Mouse (Mus musculus) kidney, adult 8-10 months (tissue): ENCODE measurements at regions not wholly inside any gene's neighbourhood (a gene's known extent, or its start where the extent isn't known, plus 50 kb on each side); places are given as distances from the start of the nearest gene placed in this dataset.

ENCODE experiments used
- DNase-seq, 2 experiments: peaks; one replicate each; pipeline ENCODE4 v3.0.0; 2022

GRCm38 (mm10) chr9:60998086-60998785, 203.9 kb downstream of the Uaca start:
- DNase-seq: no peak

DNA sequence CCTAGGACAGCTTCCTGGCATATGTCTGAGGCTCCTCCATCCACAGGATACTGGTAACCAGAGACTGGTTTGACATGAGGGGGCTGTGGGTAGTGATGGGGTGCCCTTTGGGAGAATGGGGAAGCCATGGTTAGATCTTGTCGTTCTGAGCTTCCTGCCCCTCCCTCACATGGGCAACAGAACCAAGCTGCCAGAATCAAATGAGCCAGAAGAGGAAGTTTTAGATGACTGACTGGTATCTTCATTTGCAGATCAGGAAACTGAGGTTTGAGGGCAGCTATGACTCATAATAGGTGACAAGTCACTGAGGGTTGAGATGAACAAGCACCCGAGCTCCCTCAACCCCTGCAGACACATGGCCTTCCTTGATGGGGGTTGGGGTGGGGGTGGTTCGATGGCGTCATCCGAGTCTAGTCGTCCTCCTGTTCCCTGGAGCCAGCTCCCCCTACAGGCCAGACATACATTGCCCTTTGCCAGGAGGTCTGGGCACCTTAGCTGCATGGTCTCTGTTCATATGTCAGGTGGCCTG, 204.7 kb downstream of the Uaca start:
- no peak for DNase-seq

GRCm38 (mm10) chr9:61000232-61000631, 205.9 kb downstream of the Uaca start:
- DNase-seq: no peak

DNA sequence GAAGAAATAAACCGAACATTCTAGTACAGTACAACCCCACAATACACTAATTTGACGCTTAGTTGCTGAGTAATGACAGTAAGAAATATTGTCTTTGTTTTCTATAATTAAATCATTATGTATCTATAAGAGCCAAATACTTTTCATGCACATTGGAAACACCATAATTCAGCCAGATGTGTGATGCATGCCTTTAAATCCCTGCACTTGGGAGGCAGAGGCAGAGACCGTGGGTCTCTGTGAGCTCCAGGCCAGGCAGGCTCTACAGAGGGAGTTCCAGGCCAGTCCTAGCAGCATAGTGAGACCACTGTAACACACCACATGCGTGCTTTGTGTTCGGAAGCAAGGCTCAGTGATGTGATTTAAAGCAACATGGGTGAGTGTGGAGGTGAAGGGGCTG, 208.2 kb downstream of the Uaca start:
- no peak for DNase-seq

DNA sequence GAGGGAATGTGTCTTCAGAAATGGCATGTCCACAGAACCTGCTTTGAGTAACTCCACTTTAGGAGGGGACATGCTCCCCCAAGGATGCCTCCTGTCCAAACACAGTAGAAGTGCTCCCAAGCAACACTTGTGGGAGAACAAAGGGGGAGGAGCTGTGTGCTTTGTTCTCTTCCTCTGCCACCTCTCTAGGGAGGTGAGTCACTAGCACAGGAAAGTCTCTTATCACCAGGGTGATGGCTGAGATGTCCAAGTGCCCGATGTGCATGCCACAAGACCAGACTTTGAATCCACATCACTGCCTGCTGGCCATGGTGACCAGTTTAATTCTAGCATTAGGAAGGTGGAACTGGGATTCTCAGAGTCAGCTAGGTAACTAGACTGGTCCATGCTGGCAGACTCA, 214.1 kb downstream of the Uaca start:
- no peak for DNase-seq

- no peak for DNase-seq
These were observed 216.7 kb downstream of the Uaca start for GRCm38 (mm10) chr9:61011066-61011465.

GRCm38 (mm10) chr9:61012771-61013540, 218.6 kb downstream of the Uaca start:
- peak in 1 of 2 experiments; percentile 15 for DNase-seq

- DNase-seq: no peak
These were observed 219.8 kb downstream of the Uaca start for GRCm38 (mm10) chr9:61014151-61014550.

GRCm38 (mm10) chr9:61015374-61015890, 221.1 kb downstream of the Uaca start:
- DNase-seq: no peak

DNA sequence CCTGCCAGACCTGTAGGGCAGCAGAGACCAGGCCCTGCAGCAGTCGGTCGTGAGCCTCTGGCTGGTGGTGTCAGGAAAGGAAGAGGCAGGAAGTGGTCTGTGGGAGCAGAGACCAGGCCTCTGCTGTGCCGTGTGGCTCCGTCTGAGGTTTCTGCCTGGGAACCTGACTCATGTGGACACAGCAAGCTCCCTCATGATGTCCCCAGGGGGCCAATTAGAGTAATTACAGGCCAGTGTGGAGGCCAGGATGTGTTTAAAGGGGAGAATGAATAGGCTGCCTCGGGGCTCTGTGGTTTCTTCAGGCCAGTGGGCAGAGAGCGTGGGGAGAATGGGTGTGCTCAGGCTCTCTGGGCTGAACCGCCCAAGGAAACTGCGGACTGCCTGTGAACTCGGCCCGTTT, 222.3 kb downstream of the Uaca start:
- no peak for DNase-seq

GRCm38 (mm10) chr9:61019938-61020337, 225.6 kb downstream of the Uaca start:
- peak in 1 of 2 experiments; percentile 21 for DNase-seq

- no peak for DNase-seq
These were observed 227.5 kb downstream of the Uaca start for GRCm38 (mm10) chr9:61021810-61022209.

DNA sequence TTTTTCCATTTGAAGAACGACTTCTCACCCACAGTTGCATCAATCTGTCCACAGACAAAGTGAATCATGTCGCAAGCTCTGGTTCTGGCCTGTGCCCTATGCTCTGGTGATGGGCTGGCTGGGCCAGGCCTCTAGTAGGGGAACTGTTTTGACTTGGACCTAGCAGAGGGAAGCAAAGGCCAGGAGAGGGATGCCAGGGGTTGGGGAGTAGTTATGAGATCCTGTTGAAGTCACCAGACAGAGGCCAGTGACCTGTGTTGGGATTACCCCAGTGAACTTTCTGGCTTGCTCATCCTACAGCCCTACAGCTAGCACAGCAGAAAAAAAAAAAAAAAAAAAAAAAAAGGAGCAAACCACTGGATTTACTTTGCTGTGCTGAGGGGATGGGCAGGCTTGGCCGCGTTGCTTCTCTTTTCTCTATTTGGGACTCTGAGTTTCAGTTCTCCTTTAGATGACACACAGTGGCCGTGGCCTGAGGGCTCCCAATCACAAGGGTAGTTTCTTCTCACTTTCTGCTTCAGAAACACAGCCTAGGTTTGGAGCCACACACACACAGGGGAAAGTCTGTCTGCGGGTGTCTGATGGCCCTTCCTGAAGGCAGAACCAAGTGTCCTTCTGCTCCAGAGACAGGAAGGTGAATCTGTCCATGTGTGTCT, 228.2 kb downstream of the Uaca start:
- DNase-seq: no peak

DNA sequence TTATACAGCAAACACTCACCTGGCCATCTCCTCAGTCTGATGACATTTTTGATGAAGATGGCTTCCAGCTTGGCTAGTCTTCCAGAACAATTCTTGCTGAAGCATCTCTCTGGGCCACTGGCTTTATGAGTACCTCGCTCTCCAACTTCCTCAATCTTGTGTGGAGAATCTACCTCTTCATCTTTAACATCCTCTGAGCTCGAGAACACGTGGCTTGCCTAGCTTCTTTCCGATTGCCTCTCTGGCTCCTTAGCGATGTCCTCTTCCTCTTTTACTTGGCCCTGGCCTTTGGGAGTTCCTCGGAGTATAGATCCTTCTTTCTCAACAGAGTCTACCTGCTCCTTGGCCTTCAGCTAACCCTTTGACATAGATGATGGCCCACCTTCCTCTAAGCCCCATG, 231.0 kb downstream of the Uaca start:
- DNase-seq: no peak

DNA sequence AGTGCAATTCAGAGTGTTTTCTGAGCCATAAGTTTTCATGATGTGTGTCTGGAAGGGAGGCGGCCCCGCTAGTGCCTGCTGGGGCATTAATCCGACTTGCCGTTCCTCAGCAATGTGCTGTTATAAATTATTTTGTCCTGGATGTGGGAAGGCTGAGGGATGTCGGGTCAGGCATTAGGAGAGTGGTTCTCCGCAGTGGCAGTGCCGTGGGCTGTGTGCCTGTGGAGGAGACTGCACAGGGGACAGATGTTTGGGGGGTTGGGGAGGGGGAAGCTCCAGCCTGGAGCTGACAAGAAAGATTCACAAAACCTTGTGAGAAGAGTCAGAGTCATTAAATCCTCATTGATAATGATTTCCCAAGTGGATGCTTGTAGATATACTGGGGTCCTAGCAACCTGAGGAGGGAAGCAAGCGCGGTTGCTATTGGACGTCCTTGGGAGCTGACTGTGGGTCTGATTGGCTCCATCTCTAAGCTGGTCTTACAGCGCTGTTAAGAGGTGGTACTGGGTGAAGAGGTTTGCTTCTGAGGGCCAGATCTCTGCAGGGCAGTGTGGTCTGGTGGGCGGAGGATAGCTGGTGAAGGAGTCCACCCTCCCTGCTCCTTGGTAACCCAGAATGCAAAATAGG, 234.5 kb downstream of the Uaca start:
- no peak for DNase-seq

DNA sequence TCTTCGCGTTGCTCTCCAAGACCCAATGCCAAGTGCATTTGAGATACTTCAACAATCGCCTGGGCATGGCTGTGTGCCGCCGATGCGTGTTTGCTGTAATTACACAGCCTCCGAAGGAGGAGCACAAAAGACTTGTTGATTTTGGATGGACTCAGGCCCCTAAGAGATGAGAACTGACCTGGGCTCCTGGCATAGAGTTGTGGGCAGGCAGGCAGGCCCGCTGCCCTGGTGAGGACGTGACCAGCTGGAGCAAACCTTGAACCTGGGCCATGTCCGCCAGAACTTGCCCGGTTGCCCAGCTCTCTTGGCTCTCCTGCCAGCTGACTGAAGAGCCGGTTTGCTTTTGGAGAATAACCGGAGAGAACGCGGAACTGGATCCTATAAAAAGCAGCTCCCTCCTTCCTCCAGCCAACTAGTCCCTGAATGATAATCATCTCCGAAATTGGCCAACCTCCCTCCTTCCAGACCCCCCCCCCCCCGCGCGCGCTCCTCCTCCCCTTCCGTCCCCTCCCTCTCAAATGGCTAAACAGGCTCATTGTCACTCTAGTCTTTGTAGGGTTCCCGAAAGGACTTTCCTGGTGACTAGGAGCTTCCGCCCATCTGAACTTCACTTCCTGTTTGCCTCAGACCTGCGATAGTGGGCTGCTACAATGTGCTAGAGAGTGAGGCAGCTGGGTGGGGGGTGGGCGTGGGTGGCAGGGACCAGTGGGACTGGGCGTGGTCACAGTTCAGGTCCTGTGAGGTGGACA, 237.5 kb downstream of the Uaca start:
- DNase-seq: peak; percentile 35 to 48

- no peak for DNase-seq
These were observed 238.4 kb downstream of the Uaca start for GRCm38 (mm10) chr9:61032448-61033433.

GRCm38 (mm10) chr9:61033593-61033992, 239.3 kb downstream of the Uaca start:
- no peak for DNase-seq

- DNase-seq: no peak
These were observed 247.7 kb downstream of the Uaca start for GRCm38 (mm10) chr9:61042063-61042462.

- no peak for DNase-seq
These were observed 250.6 kb downstream of the Uaca start for GRCm38 (mm10) chr9:61044983-61045382.

DNA sequence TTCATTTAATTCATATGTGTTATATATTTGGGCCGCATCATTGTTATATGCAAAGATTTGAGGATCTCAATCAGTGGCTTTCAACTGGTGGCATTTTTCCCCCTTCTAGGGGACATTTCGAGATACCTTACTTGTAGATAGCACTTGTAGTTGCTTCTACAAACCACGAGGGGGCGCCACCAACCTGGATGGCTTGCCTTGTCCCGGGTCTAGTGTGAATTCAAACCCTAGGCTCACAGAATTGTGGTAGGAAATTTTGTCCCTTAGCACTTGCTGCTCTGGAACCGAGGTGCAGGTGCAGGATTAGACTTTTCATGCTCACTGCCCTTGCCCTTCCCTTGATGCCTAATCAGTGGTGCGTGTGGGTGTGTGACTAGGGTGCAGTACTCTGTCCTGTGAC, 252.2 kb downstream of the Uaca start:
- DNase-seq: peak in 1 of 2 experiments; percentile 56
